Comparison of ENCODE assay signal across 22 mouse cellular contexts in the genomic region with DNA sequence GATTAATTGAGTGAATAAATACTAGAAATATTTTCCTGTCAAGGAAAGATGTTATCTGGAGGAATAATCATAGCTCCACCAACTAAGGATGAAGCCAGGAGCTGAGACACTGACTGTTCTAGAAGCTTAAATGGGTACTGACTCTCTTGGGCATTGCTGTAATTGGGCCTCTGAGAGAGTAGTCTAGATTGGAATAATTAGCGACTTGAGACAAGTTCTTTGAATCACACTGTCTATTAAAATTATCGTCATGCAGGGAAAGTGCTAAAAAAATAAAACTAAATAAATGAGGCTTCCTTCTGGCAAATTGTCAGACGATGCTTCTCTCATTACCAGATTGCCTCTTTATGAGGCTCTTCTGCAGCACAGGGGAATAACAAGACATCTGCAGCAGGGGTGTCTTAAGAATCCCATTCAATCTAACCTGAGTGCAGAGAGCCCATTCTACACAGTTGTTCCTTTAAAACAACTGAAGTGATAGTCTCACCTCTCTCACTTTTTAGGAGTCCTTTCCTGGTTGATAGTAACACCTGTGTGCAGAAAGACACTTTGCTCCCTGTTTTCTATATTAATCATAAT.
DNase-seq lines count a peak whose midpoint lies in the region; ATAC-seq lines count a peak whose summit lies in the region.
"Had no signal": no experiment of that assay in that cellular context is flagged by ENCODE, and none has a peak within 500 bp of the region (broad histone marks: within the 10 kb centered on the region; RNA-seq: fewer than 3 reads in every experiment).

No protein-coding gene starts in this region.

- H3K9ac ChIP-seq in embryonic facial prominence, embryonic 14.5 days (ENCODE audit: low read depth, low read length): no peak overlapping the region
- no peak overlapping the region for H3K9ac ChIP-seq in hindbrain, embryonic 14.5 days
- H3K9ac ChIP-seq in hindbrain, embryonic 11.5 days (ENCODE audit: low read depth, low read length): no peak overlapping the region
- H3K9ac ChIP-seq in neural tube, embryonic 14.5 days (replicated peaks; ENCODE audit: low read depth, low read length): no peak overlapping the region
- H3K9ac ChIP-seq: heart, embryonic 15.5 days; liver, embryonic 13.5 days had no signal

- H3K4me2 ChIP-seq in embryonic facial prominence, embryonic 14.5 days (ENCODE audit: low read depth, low read length): no peak overlapping the region
- no peak overlapping the region for H3K4me2 ChIP-seq in hindbrain, embryonic 14.5 days (replicated peaks)
- no peak overlapping the region for H3K4me2 ChIP-seq in hindbrain, embryonic 11.5 days (replicated peaks; ENCODE audit: low read depth, low read length)
- no peak overlapping the region for H3K4me2 ChIP-seq in neural tube, embryonic 14.5 days (ENCODE audit: low read depth, low read length)
- H3K4me2 ChIP-seq: heart, embryonic 15.5 days; liver, embryonic 13.5 days had no signal

- peak; percentile 91; the same call in 1 of the 2 replicates for ATAC-seq in embryonic facial prominence, embryonic 14.5 days (ENCODE audit: low read depth)
- peak; percentile 60; the same call in 1 of the 2 replicates for ATAC-seq in hindbrain, embryonic 14.5 days (ENCODE audit: low FRiP score)
- no peak for ATAC-seq in hindbrain, embryonic 11.5 days (ENCODE audit: low FRiP score)
- peak; percentile 56; the same call in 1 of the 2 replicates for ATAC-seq in neural tube, embryonic 14.5 days (ENCODE audit: low read depth)
- no peak for ATAC-seq in monocyte, adult 5-6 weeks (replicated peaks; ENCODE audit: insufficient number of reproducible peaks, low FRiP score, low TSS enrichment, poor library complexity, severe bottlenecking)
- ATAC-seq: inflammation-experienced regulatory T-cells, adult 6 months had no signal

- H3K4me3 ChIP-seq in embryonic facial prominence, embryonic 14.5 days (ENCODE audit: low read depth, low read length): no peak overlapping the region
- no peak overlapping the region for H3K4me3 ChIP-seq in embryonic facial prominence, embryonic 10.5 days
- H3K4me3 ChIP-seq in hindbrain, embryonic 14.5 days (replicated peaks; ENCODE audit: low read length): no peak overlapping the region
- no peak overlapping the region for H3K4me3 ChIP-seq in hindbrain, embryonic 11.5 days (ENCODE audit: low read depth, low read length)
- H3K4me3 ChIP-seq in neural tube, embryonic 14.5 days (ENCODE audit: low read depth, low read length): no peak overlapping the region
- H3K4me3 ChIP-seq: heart, embryonic 15.5 days; left cerebral cortex, adult 2 months; liver, embryonic 13.5 days had no signal

- H3K27me3 ChIP-seq in embryonic facial prominence, embryonic 14.5 days (replicated peaks; ENCODE audit: control insufficient read depth, insufficient read depth, low read length): no peaks in the 10 kb centered on the region
- H3K27me3 ChIP-seq in embryonic facial prominence, embryonic 10.5 days (replicated peaks; ENCODE audit: low read depth, poor library complexity, severe bottlenecking): no peaks in the 10 kb centered on the region
- H3K27me3 ChIP-seq in hindbrain, embryonic 14.5 days (ENCODE audit: control insufficient read depth, insufficient read depth, low read length): no peaks in the 10 kb centered on the region
- H3K27me3 ChIP-seq in hindbrain, embryonic 11.5 days (ENCODE audit: control insufficient read depth, insufficient read depth, low read length): no peaks in the 10 kb centered on the region
- H3K27me3 ChIP-seq in neural tube, embryonic 14.5 days (ENCODE audit: control insufficient read depth, insufficient read depth, low read length): no peaks in the 10 kb centered on the region
- H3K27me3 ChIP-seq: heart, embryonic 15.5 days; liver, embryonic 13.5 days had no signal

- no peaks in the 10 kb centered on the region for H3K36me3 ChIP-seq in embryonic facial prominence, embryonic 14.5 days (ENCODE audit: control insufficient read depth, insufficient read depth, low read length)
- H3K36me3 ChIP-seq in embryonic facial prominence, embryonic 10.5 days (replicated peaks): no peaks in the 10 kb centered on the region
- H3K36me3 ChIP-seq in hindbrain, embryonic 14.5 days (replicated peaks; ENCODE audit: control insufficient read depth, insufficient read depth): no peaks in the 10 kb centered on the region
- H3K36me3 ChIP-seq in hindbrain, embryonic 11.5 days (ENCODE audit: control insufficient read depth, insufficient read depth, low read length): no peaks in the 10 kb centered on the region
- no peaks in the 10 kb centered on the region for H3K36me3 ChIP-seq in neural tube, embryonic 14.5 days (ENCODE audit: control insufficient read depth, insufficient read depth, low read length)
- H3K36me3 ChIP-seq: heart, embryonic 15.5 days; liver, embryonic 13.5 days had no signal

- H3K27ac ChIP-seq in embryonic facial prominence, embryonic 14.5 days (replicated peaks; ENCODE audit: low read depth, low read length): no peak overlapping the region
- no peak overlapping the region for H3K27ac ChIP-seq in embryonic facial prominence, embryonic 10.5 days (replicated peaks)
- H3K27ac ChIP-seq in hindbrain, embryonic 14.5 days: no peak overlapping the region
- no peak overlapping the region for H3K27ac ChIP-seq in hindbrain, embryonic 11.5 days (ENCODE audit: low read depth, low read length)
- no peak overlapping the region for H3K27ac ChIP-seq in neural tube, embryonic 14.5 days (ENCODE audit: low read depth, low read length)
- H3K27ac ChIP-seq: heart, embryonic 15.5 days; left cerebral cortex, adult 2 months; liver, embryonic 13.5 days had no signal

- DNase-seq in embryonic facial prominence, embryonic 14.5 days (ENCODE audit: low spot score): peak; percentile 40
- DNase-seq in embryonic facial prominence, embryonic 10.5 days (ENCODE audit: low spot score): no peak
- DNase-seq in hindbrain, embryonic 14.5 days (ENCODE audit: low spot score): peak; percentile 35
- no peak for DNase-seq in hindbrain, embryonic 11.5 days (ENCODE audit: low spot score)
- peak; percentile 21 for DNase-seq in Muller cell, postnatal 12 days (ENCODE audit: inconsistent ontology term)
- no peak for DNase-seq in right cerebral cortex, postnatal 25 days
- DNase-seq: adrenal gland, postnatal 10 days; cerebellum, adult 8-10 months; cerebellum, postnatal 36 days; heart, postnatal 36 days; kidney, adult 18-20 months; kidney, postnatal 4 days; layer of hippocampus, adult 9-11 months; liver, embryonic 13.5 days; lung, adult 2 months; right cerebral cortex, postnatal 4 days; thymus, postnatal 14 days had no signal

- WGBS in embryonic facial prominence, embryonic 14.5 days: 71% methylated on average over 3 of the region's 3 CpGs
- whole genome bisulfite sequencing in embryonic facial prominence, embryonic 10.5 days: 76% methylated on average over 3 of the region's 3 CpGs
- 48% methylated on average over 3 of the region's 3 CpGs for WGBS in hindbrain, embryonic 14.5 days
- 71% methylated on average over 3 of the region's 3 CpGs for WGBS in hindbrain, embryonic 11.5 days
- WGBS in neural tube, embryonic 14.5 days: 37% methylated on average over 3 of the region's 3 CpGs

- no peaks in the 10 kb centered on the region for H3K9me3 ChIP-seq in embryonic facial prominence, embryonic 14.5 days (ENCODE audit: control insufficient read depth, low read length)
- no peaks in the 10 kb centered on the region for H3K9me3 ChIP-seq in embryonic facial prominence, embryonic 10.5 days
- no peaks in the 10 kb centered on the region for H3K9me3 ChIP-seq in hindbrain, embryonic 14.5 days (ENCODE audit: control insufficient read depth, low read length)
- H3K9me3 ChIP-seq in hindbrain, embryonic 11.5 days (ENCODE audit: control insufficient read depth, low read length): no peaks in the 10 kb centered on the region
- no peaks in the 10 kb centered on the region for H3K9me3 ChIP-seq in neural tube, embryonic 14.5 days (ENCODE audit: control insufficient read depth, low read length)
- H3K9me3 ChIP-seq: heart, embryonic 15.5 days; liver, embryonic 13.5 days had no signal

- H3K4me1 ChIP-seq in embryonic facial prominence, embryonic 14.5 days (ENCODE audit: control insufficient read depth, insufficient read depth, low read length): no peaks in the 10 kb centered on the region
- H3K4me1 ChIP-seq in embryonic facial prominence, embryonic 10.5 days: no peaks in the 10 kb centered on the region
- H3K4me1 ChIP-seq in hindbrain, embryonic 14.5 days (replicated peaks; ENCODE audit: control insufficient read depth, insufficient read depth, low read length): no peaks in the 10 kb centered on the region
- no peaks in the 10 kb centered on the region for H3K4me1 ChIP-seq in hindbrain, embryonic 11.5 days (replicated peaks; ENCODE audit: control insufficient read depth, insufficient read depth, low read length)
- H3K4me1 ChIP-seq in neural tube, embryonic 14.5 days (ENCODE audit: control insufficient read depth, insufficient read depth, low read length): no peaks in the 10 kb centered on the region
- H3K4me1 ChIP-seq: heart, embryonic 15.5 days; liver, embryonic 13.5 days had no signal

Comparison
In these comparisons a context has a peak if more than half of its experiments do, and no peak if none do; other contexts are left out.
1. ATAC-seq: peak in embryonic facial prominence, embryonic 14.5 days (single experiment), hindbrain, embryonic 14.5 days (single experiment) and neural tube, embryonic 14.5 days (single experiment); none in hindbrain, embryonic 11.5 days (single experiment) and monocyte, adult 5-6 weeks (single experiment).
2. DNase-seq: peak in embryonic facial prominence, embryonic 14.5 days (single experiment), hindbrain, embryonic 14.5 days (single experiment) and Muller cell, postnatal 12 days (single experiment); none in embryonic facial prominence, embryonic 10.5 days (single experiment), hindbrain, embryonic 11.5 days (single experiment) and right cerebral cortex, postnatal 25 days (single experiment).